In genomic region chr2:158242170-158242896, GRCm38 (mm10) we compare ENCODE assay signal across 10 mouse cellular contexts. TPM values are rescaled to one million over a fixed set of nuclear protein-coding genes. Genes with fewer than 3 reads are reported as not detected.
DNase-seq lines count a peak whose midpoint lies in the region; ATAC-seq and TF ChIP-seq lines count a peak whose summit lies in the region.
"Had no signal": no experiment of that assay in that cellular context is flagged by ENCODE, and none has a peak within 500 bp of the region (broad histone marks: within the 10 kb centered on the region; RNA-seq: fewer than 3 reads in every experiment).

No protein-coding gene starts in this region.

- no peaks in the 10 kb centered on the region for H3K9me3 ChIP-seq in lung, embryonic 14.5 days (ENCODE audit: low read depth, low read length)
- H3K9me3 ChIP-seq in midbrain, embryonic 16.5 days (replicated peaks; ENCODE audit: control insufficient read depth, low read length, poor library complexity, severe bottlenecking): no peaks in the 10 kb centered on the region; the same call in 1 of the 2 replicates
- no peaks in the 10 kb centered on the region for H3K9me3 ChIP-seq in embryonic facial prominence, embryonic 10.5 days
- H3K9me3 ChIP-seq: limb, embryonic 10.5 days had no signal

- ATAC-seq in lung, embryonic 14.5 days (ENCODE audit: insufficient read depth): peak; percentile 23; the same call in 1 of the 2 replicates
- no peak for ATAC-seq in midbrain, embryonic 16.5 days

- no peak overlapping the region for H3K4me3 ChIP-seq in lung, embryonic 14.5 days (ENCODE audit: low read depth, low read length)
- H3K4me3 ChIP-seq in lung, adult 2 months (replicated peaks; ENCODE audit: extremely low read depth, low read depth, low read length): no peak overlapping the region
- H3K4me3 ChIP-seq in midbrain, embryonic 16.5 days (ENCODE audit: low read depth, low read length): no peak overlapping the region
- no peak overlapping the region for H3K4me3 ChIP-seq in embryonic facial prominence, embryonic 10.5 days
- H3K4me3 ChIP-seq: heart, embryonic 13.5 days; limb, embryonic 10.5 days had no signal

- no peaks in the 10 kb centered on the region for H3K36me3 ChIP-seq in lung, embryonic 14.5 days (ENCODE audit: insufficient read depth)
- no peaks in the 10 kb centered on the region for H3K36me3 ChIP-seq in midbrain, embryonic 16.5 days (ENCODE audit: control insufficient read depth, insufficient read depth, low read length)
- no peaks in the 10 kb centered on the region for H3K36me3 ChIP-seq in embryonic facial prominence, embryonic 10.5 days (replicated peaks)
- H3K36me3 ChIP-seq: heart, embryonic 13.5 days; limb, embryonic 10.5 days had no signal

- H3K4me2 ChIP-seq in lung, embryonic 14.5 days: no peak overlapping the region
- no peak overlapping the region for H3K4me2 ChIP-seq in midbrain, embryonic 16.5 days (ENCODE audit: low read length)
- H3K4me2 ChIP-seq: heart, embryonic 13.5 days had no signal

- DNase-seq in lung, embryonic 14.5 days: peak; percentile 70
- DNase-seq in lung, adult 2 months: no peak
- peak; percentile 85 to 87 for DNase-seq in cerebellum, postnatal 14 days
- DNase-seq in heart, postnatal 4 days: peak; percentile 39
- DNase-seq in right cerebral cortex, postnatal 25 days: peak; percentile 57
- no peak for DNase-seq in embryonic facial prominence, embryonic 10.5 days (ENCODE audit: low spot score)

- TF ChIP-seq CTCF in lung, embryonic 14.5 days (IDR thresholded peaks at IDR 0.05; ENCODE audit: low read depth): no peak
- TF ChIP-seq CTCF in lung, adult 2 months (IDR thresholded peaks at IDR 0.05; ENCODE audit: insufficient read depth, low read length): no peak

- H3K27ac ChIP-seq in lung, embryonic 14.5 days (ENCODE audit: low read depth): no peak overlapping the region; the same call in 1 of the 2 replicates
- H3K27ac ChIP-seq in midbrain, embryonic 16.5 days (ENCODE audit: low read length): no peak overlapping the region
- no peak overlapping the region for H3K27ac ChIP-seq in embryonic facial prominence, embryonic 10.5 days (replicated peaks)
- H3K27ac ChIP-seq: heart, embryonic 13.5 days; limb, embryonic 10.5 days had no signal

- no peak for TF ChIP-seq POLR2A in lung, adult 2 months (IDR thresholded peaks at IDR 0.05; ENCODE audit: borderline replicate concordance, extremely low read depth, low read depth, low read length)

- 77% methylated on average over 18 of the region's 18 CpGs for WGBS in lung, embryonic 14.5 days
- WGBS in lung, adult 2 months: 77% methylated on average over 18 of the region's 18 CpGs
- WGBS in midbrain, embryonic 16.5 days: 90% methylated on average over 18 of the region's 18 CpGs
- WGBS in embryonic facial prominence, embryonic 10.5 days: 90% methylated on average over 18 of the region's 18 CpGs

- no peaks in the 10 kb centered on the region for H3K27me3 ChIP-seq in lung, embryonic 14.5 days (ENCODE audit: insufficient read depth, low read length)
- no peaks in the 10 kb centered on the region for H3K27me3 ChIP-seq in midbrain, embryonic 16.5 days (ENCODE audit: control insufficient read depth, insufficient read depth, low read depth, low read length)
- no peaks in the 10 kb centered on the region for H3K27me3 ChIP-seq in embryonic facial prominence, embryonic 10.5 days (replicated peaks; ENCODE audit: low read depth, poor library complexity, severe bottlenecking)

- H3K4me1 ChIP-seq in lung, embryonic 14.5 days (ENCODE audit: insufficient read depth): peaks cover 4% of the 10 kb centered on the region; the same call in 1 of the 2 replicates
- peaks cover 2% of the 10 kb centered on the region; the same call in 1 of the 2 replicates for H3K4me1 ChIP-seq in lung, adult 2 months (ENCODE audit: control insufficient read depth, insufficient read depth, low read length)
- no peaks in the 10 kb centered on the region for H3K4me1 ChIP-seq in midbrain, embryonic 16.5 days (ENCODE audit: control insufficient read depth, insufficient read depth, low read length)
- peaks cover 4% of the 10 kb centered on the region; the same call in 1 of the 2 replicates for H3K4me1 ChIP-seq in embryonic facial prominence, embryonic 10.5 days

- no peak overlapping the region for H3K9ac ChIP-seq in lung, embryonic 14.5 days
- no peak overlapping the region for H3K9ac ChIP-seq in midbrain, embryonic 16.5 days (ENCODE audit: low read depth, low read length)
- H3K9ac ChIP-seq: heart, embryonic 13.5 days had no signal

RNA-seq across cellular contexts. Expression of gene D630003M21Rik, which starts 13.3 kb away (rescaled TPM):
- 6.4 and 9.1 TPM in 2 replicates for polyA plus RNA-seq in lung, embryonic 14.5 days (2014; fragmentation: Nextera tagmentation; extraction: Ambion mirVana)
- 1.9 and 2.0 TPM in 2 replicates for polyA plus RNA-seq in lung, adult 2 months (2012; rRNA removed)
- 1 to 10 TPM; 6.4 to 6.6 TPM for total RNA-seq in heart, postnatal 4 days (2021)
- 1.7 and 1.8 TPM in 2 replicates for polyA plus RNA-seq in midbrain, embryonic 16.5 days (2015; fragmentation: Nextera tagmentation; extraction: Ambion mirVana)
- 3.1 TPM in 2 replicates for polyA plus RNA-seq in embryonic facial prominence, embryonic 10.5 days (2016; fragmentation: Nextera tagmentation; extraction: Ambion mirVana)

RNA-seq across cellular contexts. Expression of gene Bpi, which starts 15.6 kb away (rescaled TPM):
- polyA plus RNA-seq in lung, embryonic 14.5 days (2014; fragmentation: Nextera tagmentation; extraction: Ambion mirVana): not detected in 2 replicates
- polyA plus RNA-seq in lung, adult 2 months (2012; rRNA removed): not detected in 2 replicates
- not detected for total RNA-seq in heart, postnatal 4 days (2021)
- polyA plus RNA-seq in midbrain, embryonic 16.5 days (2015; fragmentation: Nextera tagmentation; extraction: Ambion mirVana): not detected in 2 replicates
- not detected in 2 replicates for polyA plus RNA-seq in embryonic facial prominence, embryonic 10.5 days (2016; fragmentation: Nextera tagmentation; extraction: Ambion mirVana)
- polyA plus RNA-seq: heart, embryonic 13.5 days; limb, embryonic 10.5 days; small intestine, adult 2 months had no signal

Comparison
In these comparisons a context has a peak if more than half of its experiments do, and no peak if none do; other contexts are left out.
1. DNase-seq: peak in lung, embryonic 14.5 days (single experiment), cerebellum, postnatal 14 days (2 of 2), heart, postnatal 4 days (single experiment) and right cerebral cortex, postnatal 25 days (single experiment); none in lung, adult 2 months (single experiment) and embryonic facial prominence, embryonic 10.5 days (single experiment).